17 mouse cellular contexts compared by ENCODE assay signal in the genomic region with DNA sequence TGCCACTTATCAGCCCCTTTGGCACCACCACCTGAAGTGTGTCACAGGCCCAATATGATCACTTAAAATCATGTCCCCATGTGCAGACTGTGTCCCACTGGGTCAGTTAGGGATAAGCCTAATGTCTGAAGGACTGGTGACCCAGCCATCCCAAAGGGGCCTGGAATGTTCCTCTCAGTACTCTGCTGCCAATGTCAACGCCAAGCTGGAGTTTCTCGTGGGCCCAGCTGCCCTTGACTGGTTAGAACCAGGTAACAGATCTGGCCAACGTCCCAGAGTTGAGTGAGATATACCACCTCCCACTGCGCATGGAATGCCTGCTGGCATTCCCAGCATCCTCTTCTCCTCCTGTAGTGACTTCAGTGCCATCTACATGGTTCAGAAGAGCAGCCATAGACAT. TPM values are rescaled to one million over a fixed set of nuclear protein-coding genes. Genes with fewer than 3 reads are reported as not detected.
DNase-seq lines count a peak whose midpoint lies in the region; ATAC-seq and TF ChIP-seq lines count a peak whose summit lies in the region.
"Had no signal": no experiment of that assay in that cellular context is flagged by ENCODE, and none has a peak within 500 bp of the region (broad histone marks: within the 10 kb centered on the region; RNA-seq: fewer than 3 reads in every experiment).

No protein-coding gene starts in this region.

- H3K9ac ChIP-seq in kidney, embryonic 15.5 days: no peak overlapping the region
- H3K9ac ChIP-seq in heart, embryonic 16.5 days (ENCODE audit: low read length): no peak overlapping the region
- H3K9ac ChIP-seq: embryonic facial prominence, embryonic 13.5 days; limb, embryonic 12.5 days; liver, embryonic 14.5 days had no signal

- no peaks in the 10 kb centered on the region for H3K9me3 ChIP-seq in kidney, embryonic 15.5 days (replicated peaks)
- H3K9me3 ChIP-seq in heart, embryonic 16.5 days (replicated peaks; ENCODE audit: control insufficient read depth, low read length): no peaks in the 10 kb centered on the region
- H3K9me3 ChIP-seq: embryonic facial prominence, embryonic 13.5 days; limb, embryonic 12.5 days had no signal

- no peaks in the 10 kb centered on the region for H3K36me3 ChIP-seq in kidney, adult 2 months (ENCODE audit: control insufficient read depth, insufficient read depth, low read length)
- H3K36me3 ChIP-seq in kidney, embryonic 15.5 days: no peaks in the 10 kb centered on the region
- H3K36me3 ChIP-seq in heart, embryonic 16.5 days (ENCODE audit: control insufficient read depth, insufficient read depth): no peaks in the 10 kb centered on the region
- H3K36me3 ChIP-seq: limb, embryonic 12.5 days had no signal

- TF ChIP-seq CTCF in kidney, adult 2 months (conservative IDR thresholded peaks at IDR 0.05; ENCODE audit: insufficient read depth, insufficient read length, low read depth, low read length): no peak

- peaks cover 7% of the 10 kb centered on the region for H3K4me1 ChIP-seq in kidney, adult 2 months (ENCODE audit: control insufficient read depth, insufficient read depth, low read length)
- peaks cover 77% of the 10 kb centered on the region for H3K4me1 ChIP-seq in kidney, embryonic 15.5 days
- peaks cover 62% of the 10 kb centered on the region for H3K4me1 ChIP-seq in heart, embryonic 16.5 days (ENCODE audit: control insufficient read depth, insufficient read depth, low read length)

- 32% methylated on average over 4 of the region's 4 CpGs for WGBS in kidney, adult 2 months
- WGBS in kidney, embryonic 15.5 days: 62% methylated on average over 4 of the region's 4 CpGs
- 32% methylated on average over 4 of the region's 4 CpGs for WGBS in heart, embryonic 16.5 days

- peak overlapping the region; percentile 50; the same call in 1 of the 2 replicates for H3K27ac ChIP-seq in kidney, adult 2 months (ENCODE audit: insufficient read depth, low read depth, low read length)
- no peak overlapping the region for H3K27ac ChIP-seq in kidney, embryonic 15.5 days
- peak overlapping the region; percentile 40; the same call in 1 of the 2 replicates for H3K27ac ChIP-seq in heart, embryonic 16.5 days (ENCODE audit: low read length)
- H3K27ac ChIP-seq: embryonic facial prominence, embryonic 13.5 days; limb, embryonic 12.5 days; liver, embryonic 14.5 days had no signal

- no peak for ATAC-seq in kidney, embryonic 15.5 days (replicated peaks; ENCODE audit: low FRiP score)
- ATAC-seq in heart, embryonic 16.5 days (replicated peaks; ENCODE audit: extremely low read depth, insufficient read depth, low FRiP score): no peak; the same call in 1 of the 2 replicates
- ATAC-seq: intestine, embryonic 16.5 days had no signal

- H3K4me3 ChIP-seq in kidney, adult 2 months (ENCODE audit: insufficient read depth, low read depth, low read length): no peak overlapping the region
- H3K4me3 ChIP-seq in kidney, embryonic 15.5 days (replicated peaks): no peak overlapping the region
- no peak overlapping the region for H3K4me3 ChIP-seq in heart, embryonic 16.5 days (ENCODE audit: low read length)
- H3K4me3 ChIP-seq: embryonic facial prominence, embryonic 13.5 days; limb, embryonic 12.5 days; megakaryocyte, embryonic 14.5 days had no signal

- intact Hi-C loops in heart, postnatal 25 days (cut with DNase I): no loop called here

- no peaks in the 10 kb centered on the region for H3K27me3 ChIP-seq in kidney, adult 2 months (replicated peaks; ENCODE audit: control insufficient read depth, insufficient read depth, low read length)
- H3K27me3 ChIP-seq in kidney, embryonic 15.5 days: no peaks in the 10 kb centered on the region
- no peaks in the 10 kb centered on the region for H3K27me3 ChIP-seq in heart, embryonic 16.5 days (ENCODE audit: control insufficient read depth, insufficient read depth, low read length)
- H3K27me3 ChIP-seq: embryonic facial prominence, embryonic 13.5 days; limb, embryonic 12.5 days had no signal

- TF ChIP-seq POLR2A in kidney, adult 2 months (IDR thresholded peaks at IDR 0.05; ENCODE audit: low read depth, low read length): no peak

- no peak overlapping the region for H3K4me2 ChIP-seq in kidney, embryonic 15.5 days
- no peak overlapping the region for H3K4me2 ChIP-seq in heart, embryonic 16.5 days (ENCODE audit: low read depth, low read length)
- H3K4me2 ChIP-seq: embryonic facial prominence, embryonic 13.5 days; limb, embryonic 12.5 days had no signal

- DNase-seq in heart, adult 11 months: peak; percentile 95
- no peak for DNase-seq in heart, postnatal 25 days (ENCODE audit: low spot score)
- DNase-seq in kidney, adult 2 months: peak; percentile 81
- DNase-seq in kidney, postnatal 10 days: peak; percentile 76
- DNase-seq in B cell, adult 2 months: no peak
- DNase-seq in embryo, embryonic 10.5 days (ENCODE audit: low spot score): no peak
- DNase-seq: gastrocnemius, postnatal 14 days; lung, postnatal 10 days; right cerebral cortex, adult 18-20 months; thymus, postnatal 14 days had no signal

RNA-seq across cellular contexts. Expression of a gene that starts 5.2 kb away (rescaled TPM):
- total RNA-seq in heart, postnatal 25 days (2021): 10 to 100 TPM; 15.6 to 18.9 TPM
- polyA plus RNA-seq in kidney, adult 2 months (2012; rRNA removed): 18.9 and 20.9 TPM in 2 replicates
- 41.0 and 44.8 TPM in 2 replicates for polyA plus RNA-seq in kidney, embryonic 15.5 days (2015; fragmentation: Nextera tagmentation; extraction: Ambion mirVana)
- polyA plus RNA-seq in heart, embryonic 16.5 days (2015; fragmentation: Nextera tagmentation; extraction: Ambion mirVana): 28.5 and 33.9 TPM in 2 replicates

Comparison
In these comparisons a context has a peak if more than half of its experiments do, and no peak if none do; other contexts are left out.
1. DNase-seq: peak in heart, adult 11 months (single experiment), kidney, adult 2 months (single experiment) and kidney, postnatal 10 days (single experiment); none in heart, postnatal 25 days (single experiment), B cell, adult 2 months (0 of 2) and embryo, embryonic 10.5 days (single experiment).